Mouse (Mus musculus) CH12.LX (cell line): ENCODE data around the gene Gpr55. TPM values are rescaled to one million over a fixed set of nuclear protein-coding genes. Genes with fewer than 3 reads are reported as not detected.

ENCODE experiments used
- DNase-seq: peaks from one replicate; pipeline ENCODE4 v3.0.0-alpha.2; 2013; ENCODE audit errors: extremely low read depth
- H3K27ac ChIP-seq: 2 replicates; pipeline ENCODE4 v1.5.1; 2012; ENCODE audit warnings: low read depth, mild to moderate bottlenecking, control low read depth, moderate library complexity; ENCODE audit not compliant: insufficient read depth
- H3K27me3 ChIP-seq: replicated peaks from 2 replicates; pipeline ENCODE3; 2012; ENCODE audit warnings: inconsistent platforms
- H3K36me3 ChIP-seq, 2 experiments: replicated peaks in 1 of 2; 2 replicates each; pipeline versions ENCODE3 to v1.6.1; 2012; ENCODE audit warnings: inconsistent platforms in 1 of 2, low read length in 1 of 2, mild to moderate bottlenecking in 1 of 2, mixed read lengths in 1 of 2, moderate library complexity in 1 of 2; ENCODE audit not compliant: control insufficient read depth in 1 of 2, insufficient read depth in 1 of 2
- H3K4me1 ChIP-seq, 2 experiments: 2 replicates each; pipeline ENCODE4 v1.6.1; 2012; ENCODE audit warnings: inconsistent platforms in 1 of 2, moderate library complexity in 1 of 2; ENCODE audit not compliant: insufficient read depth in 2 of 2, control insufficient read depth in 1 of 2
- H3K4me2 ChIP-seq: 2 replicates; pipeline ENCODE4 v1.6.1; 2012; ENCODE audit warnings: low read depth, mild to moderate bottlenecking, control low read depth; ENCODE audit not compliant: poor library complexity, insufficient read depth, severe bottlenecking
- H3K4me3 ChIP-seq, 3 experiments: fragments of 150-350 bp in 1 of 3; sonication (generic) in 1 of 3; replicated peaks in 1 of 3; 2 replicates each; pipeline versions ENCODE3 to v1.5.1; 2011 to 2012; ENCODE audit warnings: low read depth in 2 of 3, low read length in 2 of 3, mild to moderate bottlenecking in 2 of 3, moderate library complexity in 2 of 3, control low read depth in 1 of 3, improper control_type of control experiment in 1 of 3, inconsistent platforms in 1 of 3, mixed read lengths in 1 of 3; ENCODE audit not compliant: poor library complexity in 1 of 3
- H3K79me2 ChIP-seq: replicated peaks from 2 replicates; pipeline ENCODE4 v1.6.1; 2012; ENCODE audit warnings: mild to moderate bottlenecking, moderate library complexity; ENCODE audit not compliant: control insufficient read depth, poor library complexity, insufficient read depth, severe bottlenecking; ENCODE audit errors: extremely low read depth
- H3K9ac ChIP-seq: 2 replicates; pipeline ENCODE4 v1.6.1; 2012; ENCODE audit warnings: low read depth, mild to moderate bottlenecking, control low read depth, moderate library complexity; ENCODE audit not compliant: insufficient read depth
- H3K9me3 ChIP-seq: replicated peaks from 2 replicates; pipeline ENCODE3; 2012; ENCODE audit warnings: low read length, inconsistent platforms, mixed read lengths
- BHLHE40 ChIP-seq: IDR thresholded peaks from 2 replicates; pipeline ENCODE4 v1.6.1; 2011; ENCODE audit warnings: mild to moderate bottlenecking, low read depth, low read length, improper control_type of control experiment
- CHD2 ChIP-seq: IDR thresholded peaks from 2 replicates; pipeline ENCODE4 v1.6.1; 2011; ENCODE audit warnings: low read length, improper control_type of control experiment
- CTCF ChIP-seq, 2 experiments: IDR thresholded peaks in 1 of 2; conservative IDR thresholded peaks in 1 of 2; 2 replicates each; pipeline ENCODE4 v1.5.1; 2011 to 2012; ENCODE audit warnings: low read depth in 2 of 2, low read length in 2 of 2, improper control_type of control experiment in 1 of 2, inconsistent platforms in 1 of 2, mild to moderate bottlenecking in 1 of 2, moderate library complexity in 1 of 2
- E2F4 ChIP-seq: IDR thresholded peaks from 2 replicates; pipeline ENCODE4 v1.6.1; 2011; ENCODE audit warnings: low read depth, low read length, improper control_type of control experiment; ENCODE audit not compliant: insufficient replicate concordance
- ETS1 ChIP-seq: conservative IDR thresholded peaks from 2 replicates; pipeline ENCODE4 v1.6.1; 2012; ENCODE audit warnings: low read depth, mild to moderate bottlenecking, inconsistent platforms, low read length, improper control_type of control experiment, moderate library complexity
- IRF4 ChIP-seq: IDR thresholded peaks from 2 replicates; pipeline ENCODE4 v1.6.1; 2014; ENCODE audit warnings: low read depth, mild to moderate bottlenecking, inconsistent platforms, low read length, improper control_type of control experiment
- JUN ChIP-seq: IDR thresholded peaks from 2 replicates; pipeline ENCODE4 v1.6.1; 2011; ENCODE audit warnings: low read depth, mild to moderate bottlenecking, low read length, improper control_type of control experiment, moderate library complexity; ENCODE audit not compliant: insufficient read depth
- JUND ChIP-seq: conservative IDR thresholded peaks from 2 replicates; pipeline ENCODE4 v1.6.1; 2011; ENCODE audit warnings: low read depth, low read length, improper control_type of control experiment
- KAT2A ChIP-seq: IDR thresholded peaks from 2 replicates; pipeline ENCODE4 v1.6.1; 2012; ENCODE audit warnings: low read length, improper control_type of control experiment, inconsistent platforms; ENCODE audit not compliant: insufficient replicate concordance
- MAX ChIP-seq: IDR thresholded peaks from 2 replicates; pipeline ENCODE4 v1.6.1; 2011; ENCODE audit warnings: low read length, improper control_type of control experiment
- MYC ChIP-seq: IDR thresholded peaks from 2 replicates; pipeline ENCODE4 v1.6.1; 2011; ENCODE audit warnings: low read depth, mild to moderate bottlenecking, improper control_type of control experiment, low read length
- NELFE ChIP-seq: IDR thresholded peaks from 2 replicates; pipeline ENCODE4 v1.6.1; 2011; ENCODE audit warnings: low read depth, low read length, improper control_type of control experiment
- PAX5 ChIP-seq: IDR thresholded peaks from 2 replicates; pipeline ENCODE4 v1.6.1; 2012; ENCODE audit warnings: low read length, inconsistent platforms, mixed read lengths
- POLR2A ChIP-seq: IDR thresholded peaks from 2 replicates; pipeline ENCODE4 v1.6.1; 2011; ENCODE audit warnings: low read depth, mild to moderate bottlenecking, improper control_type of control experiment, low read length
- POLR2AphosphoS2 ChIP-seq: IDR thresholded peaks from 2 replicates; pipeline ENCODE4 v1.6.1; 2011; ENCODE audit warnings: low read depth, low read length, improper control_type of control experiment
- RAD21 ChIP-seq: IDR thresholded peaks from 2 replicates; pipeline ENCODE4 v1.6.1; 2011; ENCODE audit warnings: low read depth, mild to moderate bottlenecking, low read length, improper control_type of control experiment, moderate library complexity
- RCOR1 ChIP-seq: conservative IDR thresholded peaks from 2 replicates; pipeline ENCODE4 v1.6.1; 2012; ENCODE audit warnings: low read depth, mild to moderate bottlenecking, inconsistent platforms, low read length, improper control_type of control experiment
- SIN3A ChIP-seq: IDR thresholded peaks from 2 replicates; pipeline ENCODE4 v1.6.1; 2012; ENCODE audit warnings: low read length, improper control_type of control experiment, inconsistent platforms
- SMC3 ChIP-seq: IDR thresholded peaks from 2 replicates; pipeline ENCODE4 v1.6.1; 2011; ENCODE audit warnings: low read depth, low read length, improper control_type of control experiment
- TBP ChIP-seq: conservative IDR thresholded peaks from 2 replicates; pipeline ENCODE4 v1.6.1; 2011; ENCODE audit warnings: low read depth, low read length, improper control_type of control experiment
- UBTF ChIP-seq: IDR thresholded peaks from 2 replicates; pipeline ENCODE4 v1.6.1; 2012; ENCODE audit warnings: low read depth, mild to moderate bottlenecking, inconsistent platforms, low read length, improper control_type of control experiment, moderate library complexity
- USF1 ChIP-seq: IDR thresholded peaks from 2 replicates; pipeline ENCODE4 v1.6.1; 2014; ENCODE audit warnings: low read depth, mild to moderate bottlenecking, inconsistent platforms, low read length, improper control_type of control experiment
- USF2 ChIP-seq: conservative IDR thresholded peaks from 2 replicates; pipeline ENCODE4 v1.6.1; 2011; ENCODE audit warnings: low read depth, low read length, improper control_type of control experiment
- ZC3H11A ChIP-seq: IDR thresholded peaks from 2 replicates; pipeline ENCODE4 v1.6.1; 2012; ENCODE audit warnings: low read depth, mild to moderate bottlenecking, inconsistent platforms, low read length, improper control_type of control experiment
- ZNF384 ChIP-seq: IDR thresholded peaks from 2 replicates; pipeline ENCODE4 v1.6.1; 2012; ENCODE audit warnings: low read depth, low read length, improper control_type of control experiment, inconsistent platforms
- dilution Hi-C: fragments of 300-500 bp; cut with MboI; formaldehyde crosslinking; loops from 2 replicates; pipeline ENCODE4 v1.14.3; 2020; ENCODE audit warnings: low sequenced_read_pairs; ENCODE audit not compliant: extremely low pct_unique_long_range_greater_than_20kb, extremely low pct_ligation_motif_present
- in situ Hi-C: fragments of 300-500 bp; cut with MboI; formaldehyde crosslinking; loops from 3 replicates; pipeline ENCODE4 v1.14.3; 2019; ENCODE audit warnings: low sequenced_read_pairs, low pct_ligation_motif_present, low pct_unique_long_range_greater_than_20kb, mixed read lengths
- polyA plus RNA-seq: library from polyadenylated mRNA; unstranded; fragments of >175 nt; gene quantifications from 2 replicates; pipeline ENCODE4 v1.2.1, GENCODE M21; 2012; ENCODE audit warnings: low read depth; ENCODE audit not compliant: insufficient read length
- total RNA-seq, 2 experiments: library from RNA; depleted of rRNA; stranded (reverse); fragments of 300-350 nt in 1 of 2; fragments of >200 nt in 1 of 2; gene quantifications; 2 replicates each; pipeline ENCODE4 v1.2.3; 2012 to 2014

The Gpr55 gene
- total and polyA plus RNA-seq, 3 experiments = 16.4 to 24.3 (median 17.3) TPM

- TF ChIP-seq CTCF (conservative IDR thresholded peaks at IDR 0.05 in 1 of 2, IDR thresholded peaks at IDR 0.05 in 1 of 2; ENCODE audit: low read depth in 2 of 2, low read length in 2 of 2) (no peak), JUN (0 out of 2 replicates have a peak, but pooled peaks have one; percentile 9), TBP (no peak), PAX5 (no peak), SIN3A (no peak), CHD2 (no peak), ETS1 (peak; percentile 64), E2F4 (no peak), POLR2A (no peak), JUND (no peak; the same call in 1 of the 2 replicates), USF2 (no peak), BHLHE40 (peak; percentile 73)
Observed at GRCm38 (mm10) chr1:85933226-85933625, 27.6 kb downstream of the Gpr55 start (continued).

- TF ChIP-seq KAT2A (no peak), MYC (no peak), TBP (no peak), POLR2AphosphoS2 (no peak), CHD2 (no peak), USF1 (no peak), NELFE (no peak), IRF4 (no peak), ZNF384 (no peak), RCOR1 (no peak), UBTF (no peak), SMC3 (no peak), ZC3H11A (no peak), USF2 (no peak), MAX (no peak), RAD21 (no peak)
- no peak overlapping the region for H3K27ac ChIP-seq
- no peaks in the 10 kb centered on the region for H3K27me3 ChIP-seq
- H3K4me2 ChIP-seq = no peak overlapping the region
- no peaks in the 10 kb centered on the region for H3K79me2 ChIP-seq
- no peaks in the 10 kb centered on the region for H3K9me3 ChIP-seq
- H3K4me3 ChIP-seq = no peak overlapping the region
- H3K36me3 ChIP-seq = peaks cover 0 to 22% of the 10 kb centered on the region in 2 experiments
- no peak overlapping the region for H3K9ac ChIP-seq
- DNase-seq = no peak
- in situ Hi-C loops (loop anchor here (5.0 kb wide), 2 partner anchors 76 to 79 kb away; no protein-coding TSS in a partner anchor), dilution Hi-C loops (no loop called here)
- peaks cover 6 to 59% of the 10 kb centered on the region in 2 experiments; a peak in 3 of 4 replicates for H3K4me1 ChIP-seq
Observed at GRCm38 (mm10) chr1:85931170-85931569, 29.6 kb downstream of the Gpr55 start.
